Mouse (Mus musculus) neutrophil, adult 5-6 weeks (primary cell): ENCODE results near the gene Cpd. TPM values are rescaled to one million over a fixed set of nuclear protein-coding genes. Genes with fewer than 3 reads are reported as not detected.
A peak's percentile ranks its signal among the peaks of the same experiment; 100 is the strongest.
"Not testable (repeated sequence)": the region's sequence is repeated elsewhere in the genome, so short reads cannot be mapped to it uniquely, and the experiment has no call there.

Source experiments
- ATAC-seq: fragments of 151-379, 151-347 bp; 2 replicates; pipeline ENCODE4 v1.8.0; 2017; ENCODE audit warnings: mild to moderate bottlenecking, moderate TSS enrichment; ENCODE audit not compliant: insufficient number of reproducible peaks, poor library complexity, low FRiP score, severe bottlenecking; ENCODE audit errors: extremely low read depth
- total RNA-seq: library from RNA; stranded (forward); fragments of 200-1000 nt; gene quantifications from 2 replicates; pipeline ENCODE4 v1.2.3, GENCODE M21; 2017

Gene Cpd
- total RNA-seq, 1 experiment from 2014 or later = 107 TPM

DNA sequence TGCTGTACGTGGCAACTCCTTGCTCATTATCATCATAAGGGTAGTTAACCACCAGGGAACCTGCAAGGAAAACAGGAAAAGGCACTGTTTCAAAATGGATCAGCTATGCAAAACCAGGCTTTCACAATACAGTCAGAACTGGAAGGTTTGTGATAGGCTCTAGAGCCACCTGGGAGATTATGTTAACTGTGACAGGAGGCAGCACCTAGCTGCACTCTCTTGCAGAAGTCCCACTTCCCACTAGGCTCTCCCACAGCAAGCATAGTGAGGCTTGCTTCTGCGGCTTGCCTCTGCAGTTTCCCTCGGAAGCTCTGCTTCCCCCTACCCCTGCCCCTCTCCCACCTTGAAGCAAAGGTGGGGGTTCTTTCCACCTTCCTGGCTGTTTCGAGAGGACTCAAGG, 40.8 kb downstream of the Cpd start:
- ATAC-seq = no peak

DNA sequence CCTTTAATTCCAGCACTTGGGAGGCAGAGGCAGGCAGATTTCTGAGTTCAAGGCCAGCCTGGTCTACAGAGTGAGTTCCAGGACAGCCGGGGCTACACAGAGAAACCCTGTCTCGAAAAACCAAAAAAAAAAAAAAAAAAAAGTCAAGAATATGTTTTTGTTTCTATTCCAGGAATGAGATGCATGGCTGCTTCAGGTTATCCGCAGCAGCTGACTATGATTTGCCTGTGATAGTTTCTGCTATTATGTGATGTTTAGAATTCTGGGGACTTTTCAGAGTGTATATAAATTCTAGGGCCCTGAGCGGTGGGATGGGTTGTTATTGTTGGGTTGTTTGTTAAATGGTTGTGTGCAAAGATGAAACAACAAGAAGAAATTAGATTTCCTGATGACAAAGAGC, 41.7 kb downstream of the Cpd start:
- ATAC-seq = not testable (repeated sequence)

DNA sequence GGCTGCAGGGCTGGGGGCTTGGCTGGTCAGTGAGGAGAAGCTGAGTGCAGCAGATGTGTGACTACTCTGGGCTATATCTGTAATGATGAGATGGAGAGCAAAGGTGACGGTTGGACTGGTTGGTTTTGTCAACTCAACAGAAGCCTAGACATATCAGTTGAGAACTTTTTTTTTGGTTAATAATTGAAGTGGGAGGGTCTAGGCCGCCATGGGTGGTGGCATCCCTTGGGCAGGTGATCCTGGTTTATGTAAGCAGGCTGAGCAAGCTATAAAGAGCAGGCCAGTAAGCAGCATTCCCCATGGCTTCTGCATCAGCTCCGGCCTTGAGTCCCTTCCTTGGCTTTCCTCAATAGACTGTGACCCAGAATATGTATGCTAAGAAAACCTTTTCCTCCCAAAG, 43.6 kb downstream of the Cpd start:
- no peak for ATAC-seq

DNA sequence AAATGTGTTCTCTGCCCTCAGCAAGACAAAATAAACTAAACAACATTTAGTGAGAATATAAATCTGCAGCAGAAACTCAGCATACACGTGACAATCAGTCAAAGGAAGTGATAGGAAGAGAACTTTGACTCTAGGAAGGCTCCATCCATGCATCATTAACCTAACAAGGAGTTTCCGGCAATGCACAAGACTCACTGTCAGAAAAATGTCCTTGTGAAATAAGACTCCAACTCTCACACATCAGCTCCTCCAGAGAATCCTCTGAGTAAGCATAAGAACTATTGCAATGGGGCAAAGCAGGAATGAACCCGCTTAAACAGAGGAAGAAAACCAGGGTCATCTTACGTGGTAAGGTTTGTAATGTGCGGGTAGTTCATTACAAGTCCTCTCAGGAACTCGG, 49.6 kb downstream of the Cpd start:
- ATAC-seq = no peak

DNA sequence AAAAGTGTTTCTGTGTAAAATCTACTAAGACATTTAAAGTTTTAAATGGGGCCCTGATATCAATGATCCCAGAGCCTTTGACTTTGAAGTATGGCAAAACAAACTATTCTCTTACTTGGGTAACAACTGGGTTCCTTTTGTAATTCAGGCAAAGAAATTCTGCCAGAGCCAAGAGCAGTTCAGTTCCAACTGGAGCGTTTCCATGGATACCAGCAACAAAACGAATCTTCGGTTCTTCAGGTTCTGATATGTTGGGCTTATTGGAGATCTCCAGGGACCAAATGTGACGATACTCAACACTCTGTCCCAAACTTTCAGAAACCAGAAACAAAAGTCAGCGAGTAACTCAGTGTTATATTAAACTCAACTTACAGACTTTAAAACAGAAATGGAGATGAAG, 51.5 kb downstream of the Cpd start:
- ATAC-seq = no peak

DNA sequence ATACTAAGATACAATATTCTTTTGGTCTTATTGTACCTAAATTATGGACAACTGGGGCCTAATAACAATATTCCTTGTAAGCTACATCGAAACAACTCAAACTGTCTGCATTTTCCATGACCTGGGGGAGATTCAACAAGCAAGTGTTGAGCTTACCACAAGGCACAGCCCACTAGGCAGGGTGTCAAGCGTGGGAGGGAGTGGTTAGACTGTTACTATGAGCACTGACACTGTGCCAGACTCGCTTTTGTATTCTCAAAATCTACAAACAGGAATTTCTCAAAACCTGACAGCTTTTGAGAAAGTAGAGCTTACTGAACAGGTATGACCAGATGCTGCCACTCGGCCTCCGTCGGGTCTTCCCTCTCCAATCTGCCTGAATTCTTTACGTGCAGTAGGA, 55.5 kb downstream of the Cpd start:
- no peak for ATAC-seq

DNA sequence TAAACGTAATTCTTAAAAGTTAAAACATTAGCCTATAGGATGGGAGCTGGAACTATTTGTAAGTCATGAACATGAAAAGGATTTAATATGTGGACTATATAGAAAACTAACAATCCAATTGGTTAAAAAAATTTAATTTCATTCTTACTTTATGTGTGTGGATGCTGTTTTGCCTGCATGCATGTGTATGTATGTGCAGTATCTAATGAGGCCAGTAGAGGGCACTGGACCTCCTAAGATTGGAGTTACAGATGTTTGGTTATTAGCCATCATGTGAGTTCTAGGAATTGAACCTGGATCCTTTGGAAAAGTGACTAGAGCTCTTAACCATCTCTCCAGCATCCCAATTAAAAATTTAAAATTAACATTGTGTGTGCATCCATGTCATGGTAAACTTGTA, 57.6 kb downstream of the Cpd start:
- no peak for ATAC-seq

DNA sequence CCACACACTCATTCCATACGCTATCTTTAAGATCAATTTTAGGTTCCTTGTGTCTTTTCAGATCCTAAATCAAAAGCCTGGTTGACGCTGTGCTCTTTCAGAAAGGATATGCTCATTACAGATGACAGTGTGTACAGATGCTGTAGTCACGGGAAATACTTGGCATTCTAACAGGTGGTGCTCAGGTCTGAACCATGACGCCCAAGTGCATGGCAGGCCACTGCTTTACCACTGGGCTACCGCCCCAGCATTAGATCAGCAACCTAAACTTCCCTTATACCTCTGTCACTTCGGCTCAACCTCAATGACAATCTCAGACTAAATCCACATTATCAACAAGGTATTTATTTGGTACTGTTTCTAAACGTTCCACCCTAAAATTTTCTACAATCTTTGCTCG, 71.3 kb downstream of the Cpd start:
- no peak for ATAC-seq

DNA sequence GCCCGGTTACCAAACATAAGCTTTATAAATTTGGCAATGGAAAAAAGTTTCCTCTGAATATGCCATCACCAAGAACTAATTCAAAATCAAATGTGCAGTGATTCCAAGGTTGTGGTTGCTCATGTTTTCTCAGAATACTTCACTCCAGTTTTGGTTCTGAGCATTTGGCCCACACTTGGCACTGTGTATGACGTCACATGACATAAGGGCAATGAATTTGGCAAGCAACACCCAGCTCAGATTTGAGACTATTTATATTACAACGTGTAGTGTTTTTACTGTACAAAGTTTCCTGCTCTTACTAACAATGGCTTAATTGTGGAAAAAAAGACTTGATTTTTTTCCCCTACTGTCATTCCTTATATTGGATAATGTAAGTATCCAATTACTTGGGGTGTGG, 73.0 kb downstream of the Cpd start:
- no peak for ATAC-seq

DNA sequence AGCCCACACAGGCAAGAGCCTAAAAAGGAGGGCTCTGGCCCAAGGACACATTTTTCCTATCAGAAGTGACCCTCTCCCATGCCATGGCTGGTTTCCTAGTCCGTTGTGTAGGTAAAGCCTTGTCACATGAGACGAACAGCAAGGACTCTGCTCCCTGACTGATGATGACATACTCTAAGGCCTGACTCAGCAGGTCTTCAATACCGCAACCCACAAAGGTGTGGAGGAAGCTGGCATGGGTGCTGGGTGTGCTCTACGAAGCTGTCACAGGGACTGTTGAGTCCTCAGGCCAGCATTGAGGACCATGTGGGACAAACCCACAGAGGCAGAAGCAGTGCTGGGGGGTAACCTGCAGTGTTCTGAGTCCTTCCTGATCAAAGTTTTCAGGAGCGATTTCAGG, 76.3 kb downstream of the Cpd start:
- peak; percentile 30; the same call in 1 of the 2 replicates for ATAC-seq

DNA sequence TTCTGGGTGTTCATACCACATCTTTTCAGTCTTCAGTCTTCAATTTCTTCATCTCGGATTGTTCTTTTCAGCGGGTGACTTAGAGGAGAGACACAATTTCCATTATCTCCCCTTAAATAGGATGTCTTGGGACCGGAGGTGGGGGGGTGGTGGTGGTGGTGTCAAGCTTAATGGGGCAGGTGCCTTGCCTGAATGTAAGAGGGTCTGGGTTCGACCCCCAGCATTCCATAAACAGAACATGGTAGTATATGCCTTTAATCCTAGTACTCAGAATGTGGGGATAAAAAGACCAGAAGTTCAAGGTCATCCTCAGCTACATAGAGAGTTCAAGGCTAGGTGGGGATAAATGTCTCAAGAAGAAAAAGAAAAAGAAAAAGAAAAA, 83.1 kb downstream of the Cpd start:
- ATAC-seq = no peak

DNA sequence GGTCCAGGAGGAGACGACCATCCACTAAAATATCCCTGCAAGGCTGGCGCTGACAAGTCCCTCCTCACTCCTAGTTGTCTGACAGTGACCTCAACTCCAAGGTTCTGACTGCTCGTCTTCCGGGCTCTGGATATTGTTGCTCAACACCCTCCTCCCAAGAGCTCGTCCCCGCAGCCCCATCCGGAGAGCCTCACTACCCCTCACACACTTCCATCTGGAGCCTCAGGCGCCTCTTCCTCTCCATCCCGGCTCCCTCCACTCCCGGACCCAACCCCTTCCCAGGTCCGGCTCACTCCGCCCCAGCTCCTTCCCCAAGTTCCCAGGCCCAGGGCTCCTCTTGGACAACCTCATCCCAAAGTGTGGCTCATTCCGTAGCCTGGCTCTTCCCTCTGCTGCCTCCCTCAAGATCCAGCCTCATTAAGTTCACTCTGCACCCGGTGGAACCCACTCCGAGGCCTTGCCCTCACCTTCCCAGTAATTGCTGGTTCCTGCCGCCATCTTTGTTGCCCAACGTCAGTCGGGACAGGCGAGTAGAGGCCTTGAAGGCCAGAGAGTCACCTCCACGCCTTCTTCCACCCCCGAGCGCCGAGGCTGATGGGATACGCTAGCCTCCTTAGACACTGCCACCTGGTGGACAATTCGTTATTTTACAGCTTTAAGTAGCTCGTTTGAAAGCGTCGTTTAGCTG, 83.6 kb downstream of the Cpd start, which contains the start of gene Gosr1:
TSS of gene Gosr1 (minus strand) at position 527 of the 688 bp plus-strand sequence.
- peak; percentile 100 for ATAC-seq

DNA sequence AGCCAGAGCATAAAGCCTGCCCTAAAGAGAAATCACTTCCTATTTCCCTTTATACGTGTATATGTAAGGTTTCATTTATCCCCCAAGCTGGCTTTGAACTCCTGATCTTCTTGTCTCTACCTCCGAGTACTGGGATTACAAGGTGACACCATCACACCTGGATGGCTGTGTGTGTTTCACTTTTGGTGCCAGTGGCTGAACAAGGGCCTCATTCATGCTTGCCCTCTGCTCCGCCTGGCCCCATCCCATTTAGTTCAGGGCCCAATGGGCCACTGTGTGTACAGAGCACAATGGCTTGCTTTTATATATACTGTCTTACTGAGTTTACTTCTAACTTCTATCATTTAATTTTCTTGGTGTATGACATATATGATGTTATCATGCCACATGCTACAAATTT, 94.5 kb downstream of the Cpd start:
- ATAC-seq = no peak

DNA sequence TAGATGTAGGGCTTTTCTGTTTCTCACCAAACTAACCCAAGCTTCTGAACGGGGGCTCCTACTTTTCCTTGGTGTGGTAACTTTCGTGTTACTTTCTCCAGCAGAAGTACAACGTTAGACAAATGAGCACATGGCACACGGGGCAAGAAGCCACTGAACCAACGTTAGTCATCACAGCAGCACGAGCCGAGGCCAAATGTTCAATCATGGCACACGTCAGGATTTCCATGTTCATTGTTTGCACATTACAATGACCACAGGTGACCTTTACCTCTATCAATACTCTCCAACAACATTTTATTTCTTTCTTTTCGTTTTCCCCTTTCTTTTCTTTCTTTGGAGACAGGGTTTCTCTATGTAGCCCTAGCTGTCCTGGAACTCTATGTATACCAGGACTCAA, 98.0 kb downstream of the Cpd start:
- no peak for ATAC-seq

DNA sequence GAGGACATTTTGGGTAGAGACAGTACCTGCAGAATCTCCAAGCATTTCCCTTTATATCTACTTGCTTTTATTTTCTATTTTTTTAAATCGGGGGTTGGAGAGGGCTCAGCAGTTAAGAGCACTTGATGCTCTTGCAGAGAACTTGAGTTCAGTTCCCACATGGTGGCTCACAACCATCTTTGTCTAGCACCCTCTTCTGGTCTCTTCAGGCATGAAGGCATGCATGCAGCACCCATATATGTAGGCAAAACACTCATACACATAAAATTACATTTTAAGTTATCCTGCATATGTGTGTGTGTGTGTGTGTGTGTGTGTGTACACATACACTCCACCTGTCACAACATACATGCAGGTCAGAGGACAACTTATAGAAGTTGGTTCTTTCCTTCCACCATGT, 100.9 kb downstream of the Cpd start:
- no peak for ATAC-seq

DNA sequence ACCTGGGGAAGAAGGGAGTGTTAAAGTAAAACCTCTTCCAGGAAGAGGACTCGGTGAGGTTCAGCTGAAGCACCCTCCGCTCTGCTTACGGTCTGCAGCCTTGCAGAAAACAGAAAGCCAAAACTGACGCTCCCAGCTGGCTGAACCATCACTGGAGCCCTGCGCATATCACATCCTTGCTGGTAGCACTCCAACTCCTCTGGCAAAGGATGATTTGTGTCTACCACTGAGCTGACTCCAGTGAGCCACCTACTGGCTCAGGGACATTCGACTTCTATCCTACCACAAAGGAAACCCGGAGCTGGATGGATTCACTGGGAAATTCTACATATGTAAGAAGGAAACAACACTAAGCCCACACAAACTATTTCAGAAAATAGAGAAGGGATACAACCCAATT, 102.3 kb downstream of the Cpd start:
- ATAC-seq = no peak

DNA sequence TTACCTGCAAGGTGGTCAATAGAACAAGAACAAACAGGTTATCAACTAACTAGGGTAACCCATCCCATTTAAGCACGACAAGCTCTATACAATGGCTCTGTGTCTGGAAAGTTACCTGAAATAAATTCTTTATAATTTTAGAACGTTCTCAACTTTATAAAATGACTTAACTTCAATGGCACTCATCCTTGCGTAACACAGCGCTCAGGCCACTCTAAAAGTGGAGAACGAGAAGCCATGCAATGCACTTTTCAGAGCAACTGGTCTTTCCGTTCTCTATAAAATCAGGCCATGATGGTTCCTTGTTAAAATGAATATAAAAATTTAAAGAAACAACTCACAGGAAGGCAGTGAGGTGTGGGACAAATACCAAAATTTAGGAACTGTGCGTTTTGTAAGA, 104.3 kb downstream of the Cpd start:
- ATAC-seq = no peak

DNA sequence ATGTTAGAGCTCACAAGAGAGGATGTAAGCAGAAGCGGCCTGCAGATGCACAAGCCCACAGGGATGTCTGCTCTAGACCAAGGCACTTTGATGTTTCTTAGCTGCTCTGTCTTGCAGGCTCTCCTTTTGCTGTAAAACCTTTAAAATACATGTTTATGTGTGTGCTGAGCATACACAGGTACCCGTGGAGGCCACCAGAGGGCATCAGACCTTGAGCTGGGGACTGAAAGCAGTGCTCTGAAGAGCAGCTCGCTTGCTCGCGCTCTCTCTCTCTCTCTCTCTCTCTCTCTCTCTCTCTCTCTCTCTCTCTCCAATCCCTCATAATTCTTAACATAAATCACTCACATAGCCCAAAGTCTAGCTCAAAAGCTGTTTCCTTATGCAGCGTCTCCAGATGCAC, 107.7 kb downstream of the Cpd start:
- 0 out of 2 replicates have a peak, but pooled peaks have one; percentile 16 for ATAC-seq

DNA sequence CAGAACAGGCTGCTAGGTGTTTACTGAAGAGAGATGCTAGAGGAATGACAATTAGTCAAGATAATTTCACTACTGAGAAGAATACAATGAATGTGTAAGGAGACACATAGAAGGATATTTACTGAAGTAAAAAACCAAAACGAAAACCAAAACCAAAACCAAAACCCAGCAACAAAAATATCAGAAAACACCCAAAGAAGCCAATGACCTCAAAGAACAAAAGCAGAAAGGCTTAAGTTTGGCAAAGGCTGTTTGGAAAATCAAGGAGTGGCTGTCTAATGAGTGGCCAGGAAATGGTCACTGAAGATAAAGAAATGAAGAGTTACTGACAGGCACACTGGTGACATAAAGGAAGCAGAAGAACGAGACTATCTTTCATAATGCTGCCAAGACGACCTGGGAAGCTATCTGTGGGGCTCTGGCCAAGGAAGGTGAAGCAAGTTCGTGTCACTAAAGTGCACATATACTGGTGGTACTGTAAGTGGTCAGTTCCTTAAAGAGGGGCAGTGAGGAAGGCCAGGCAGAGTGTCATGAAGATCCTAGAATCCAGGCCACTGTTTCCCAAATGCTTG, 111.0 kb downstream of the Cpd start:
- ATAC-seq = no peak

DNA sequence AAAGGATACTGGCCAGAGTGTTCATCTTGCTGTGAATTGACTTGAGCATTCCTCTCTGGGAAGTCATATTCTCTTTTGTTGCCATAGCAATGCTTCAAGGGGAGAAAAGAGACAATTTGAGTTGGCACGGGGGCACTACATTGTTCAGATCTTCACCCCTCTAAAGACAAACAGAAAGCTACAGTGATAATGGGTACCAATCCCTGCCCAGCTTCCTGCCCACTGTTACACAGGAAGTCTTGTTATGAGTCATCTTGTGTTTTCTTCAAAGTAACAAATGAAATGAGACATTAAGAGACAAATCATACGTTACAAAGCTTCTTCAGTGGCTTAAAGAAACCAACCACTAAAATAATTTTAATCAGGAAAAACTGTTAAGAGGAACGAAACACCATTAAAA, 112.3 kb downstream of the Cpd start:
- ATAC-seq = peak; percentile 44; the same call in 1 of the 2 replicates

DNA sequence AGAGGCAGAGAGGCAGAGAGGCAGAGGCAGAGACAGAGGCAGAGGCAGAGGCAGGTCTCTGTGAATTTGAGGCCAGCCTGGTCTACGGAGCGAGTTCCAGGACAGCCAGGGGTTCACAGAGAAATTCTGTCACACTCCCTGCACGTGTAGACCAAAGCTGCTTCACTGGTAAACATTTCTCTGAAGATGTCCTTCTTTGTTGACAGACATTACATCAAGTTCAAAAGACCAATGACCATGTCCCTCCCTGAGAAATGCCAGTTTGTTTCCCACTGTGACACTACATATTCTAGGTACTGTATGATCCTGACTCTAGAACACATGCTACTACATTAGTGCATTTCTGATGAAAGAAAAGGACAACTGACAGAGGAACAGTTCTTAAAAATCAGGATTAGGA, 116.2 kb downstream of the Cpd start:
- no peak for ATAC-seq
